Mouse (Mus musculus) kidney, adult 8-10 months (tissue): ENCODE measurements at regions not wholly inside any gene's neighbourhood (a gene's known extent, or its start where the extent isn't known, plus 50 kb on each side); places are given as distances from the start of the nearest gene placed in this dataset.

ENCODE experiments used
- DNase-seq, 2 experiments: peaks; one replicate each; pipeline ENCODE4 v3.0.0; 2022

DNA sequence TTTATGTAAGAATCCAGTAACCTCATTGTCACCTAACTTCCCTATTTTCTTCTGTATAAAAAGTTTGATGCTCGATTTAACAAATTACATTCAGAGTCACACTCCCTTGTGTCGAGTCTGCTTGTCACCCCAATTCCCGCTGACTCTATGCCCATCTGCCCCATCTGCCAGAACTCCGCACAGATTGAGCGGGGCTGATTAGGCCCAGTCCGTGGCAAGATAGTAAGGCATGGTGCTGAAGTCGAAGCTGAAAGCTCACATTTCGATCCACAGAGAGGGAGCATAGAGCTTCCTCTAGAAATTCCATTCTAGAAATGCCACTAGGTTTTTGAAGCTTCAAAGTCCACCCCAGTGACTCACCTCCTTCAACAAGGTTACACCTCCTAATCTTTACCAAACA is 210.7 kb upstream of the Akirin2 start:
- no peak for DNase-seq

DNA sequence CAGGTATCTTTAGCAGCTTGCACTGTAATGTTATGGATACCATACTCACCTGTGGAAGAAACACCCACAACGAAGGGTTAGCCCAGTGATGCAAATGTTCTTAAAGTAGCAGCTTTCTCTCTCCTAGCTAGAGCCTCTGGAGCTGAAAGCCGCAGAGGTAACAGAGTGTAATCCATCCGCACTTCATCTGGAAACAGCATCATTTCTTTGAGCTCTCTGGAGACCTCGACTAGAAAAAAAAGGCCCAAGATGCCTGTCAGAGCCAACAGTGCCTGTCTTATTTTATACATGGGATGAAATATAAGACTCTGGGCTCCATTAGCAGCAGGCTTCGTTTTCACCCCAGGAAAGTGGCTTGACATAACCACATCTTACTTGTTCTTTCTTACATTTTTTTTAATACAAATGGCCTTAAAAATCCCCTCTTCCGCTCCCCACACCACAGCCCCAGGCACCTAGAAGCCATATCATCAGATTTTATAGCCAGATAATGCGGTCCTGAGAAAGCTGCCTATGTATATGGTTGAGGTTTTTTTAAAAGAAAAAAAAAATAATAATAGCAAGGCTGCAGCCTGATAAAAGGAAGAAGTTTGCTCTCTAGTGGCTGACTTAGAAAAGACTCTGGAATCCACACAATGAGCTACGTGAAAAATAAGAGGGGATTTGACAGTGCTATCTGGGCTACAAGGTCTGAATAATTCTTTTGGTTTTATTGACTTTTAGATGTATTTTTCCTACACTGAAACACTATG is 179.3 kb upstream of the Akirin2 start:
- no peak for DNase-seq

DNA sequence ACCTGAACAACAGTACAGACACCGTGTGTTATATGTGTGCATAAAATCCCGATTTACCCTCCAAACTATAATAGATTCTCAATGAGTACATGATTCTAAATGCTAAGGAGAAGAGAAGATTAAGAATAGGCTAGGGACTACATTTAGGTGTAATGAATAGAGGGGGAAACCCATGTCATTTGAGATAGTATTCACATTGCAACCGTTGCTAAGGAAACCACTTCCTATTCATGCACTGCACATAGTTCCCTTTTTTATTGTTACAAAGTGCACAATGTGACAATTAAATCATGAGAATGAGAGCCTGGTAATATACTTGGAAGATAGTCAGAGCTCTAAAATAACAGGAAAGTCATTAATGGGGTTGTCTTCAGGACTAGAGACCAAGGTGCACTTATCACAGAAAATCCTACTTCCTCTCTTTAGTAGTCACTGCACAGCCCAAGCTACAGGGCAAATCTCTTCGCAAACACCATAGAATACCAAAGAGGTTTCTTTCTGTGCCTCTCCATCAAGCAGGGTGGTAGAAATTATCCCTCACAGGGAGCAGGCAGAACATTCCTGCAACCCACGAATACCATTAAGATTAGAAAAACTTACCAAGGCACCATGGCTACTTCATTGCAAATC is 164.3 kb upstream of the Akirin2 start:
- no peak for DNase-seq

DNA sequence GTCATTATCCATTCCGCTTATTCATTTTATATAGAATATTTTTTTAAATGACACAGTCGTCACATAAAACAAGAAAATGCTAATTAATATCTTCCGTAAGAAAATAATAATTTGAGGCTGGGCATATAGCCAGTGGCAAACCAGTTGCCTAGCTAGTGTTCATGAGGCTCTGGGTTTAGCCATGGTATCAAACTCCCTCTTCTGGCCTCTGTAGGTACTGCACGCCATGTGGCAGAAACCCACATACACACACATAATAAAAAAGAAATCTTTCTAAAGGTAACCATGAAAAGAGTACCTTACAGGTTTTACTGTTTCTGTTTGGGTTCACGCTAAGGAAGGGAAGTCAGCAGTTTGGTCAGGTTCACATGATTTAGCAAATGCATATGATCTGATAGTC is 159.2 kb upstream of the Akirin2 start:
- DNase-seq, result no peak

DNA sequence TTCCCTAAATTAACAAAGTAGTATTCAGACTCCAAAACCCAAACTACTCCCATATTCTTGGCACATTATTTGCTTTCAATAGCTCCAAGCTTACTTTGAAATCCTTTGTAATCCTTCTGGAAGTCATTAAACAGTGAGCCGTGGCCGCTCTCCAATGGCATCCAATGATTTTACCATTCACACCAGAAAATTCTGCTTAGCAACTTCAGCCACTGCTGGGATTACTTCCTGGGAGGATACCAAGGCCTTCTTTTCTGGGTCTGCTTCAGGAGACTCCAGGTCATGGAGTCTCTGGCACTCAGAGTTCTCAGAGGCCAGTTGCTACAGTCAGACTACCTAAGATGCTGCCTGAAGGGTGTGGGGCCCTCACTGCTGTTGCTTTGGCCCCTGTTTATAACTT is 147.7 kb upstream of the Akirin2 start:
- no peak for DNase-seq

DNA sequence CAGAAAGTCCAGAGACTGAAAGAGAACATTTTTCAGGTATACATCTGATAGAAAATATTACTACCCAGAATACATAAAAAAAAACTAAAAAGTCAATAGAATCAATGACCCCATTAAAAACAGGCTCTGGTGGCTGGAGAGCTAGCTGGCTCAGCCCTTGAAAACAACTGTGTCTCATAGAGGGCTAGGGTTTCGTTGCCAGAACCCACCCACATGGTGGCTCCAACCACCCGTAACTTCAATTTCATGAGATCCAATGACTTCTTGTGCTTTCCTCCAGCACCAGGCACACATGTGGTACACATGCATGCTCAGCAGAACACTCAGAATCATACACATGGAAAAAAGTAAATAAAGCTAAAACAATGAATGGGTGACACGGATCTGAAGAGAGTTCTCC is 143.6 kb upstream of the Akirin2 start:
- no peak for DNase-seq

DNA sequence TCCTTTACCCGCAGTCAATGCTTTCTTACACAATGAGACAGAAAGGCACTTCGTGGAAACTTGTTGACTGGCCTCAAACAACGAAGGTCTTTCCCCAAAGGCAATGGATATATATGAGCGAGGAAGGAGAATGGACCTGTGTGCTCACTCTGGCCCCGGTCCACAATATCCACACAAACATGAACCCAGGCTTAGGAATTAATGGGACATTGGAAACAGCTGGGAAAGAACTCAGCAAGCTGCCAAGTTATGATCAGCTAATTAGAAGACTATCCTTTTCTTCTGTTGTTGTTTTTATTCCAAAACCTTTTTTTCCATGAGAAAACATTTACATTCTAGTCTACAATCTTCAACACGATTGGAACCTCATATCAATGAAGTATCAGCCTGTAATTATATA is 129.8 kb upstream of the Akirin2 start:
- DNase-seq, result no peak

DNA sequence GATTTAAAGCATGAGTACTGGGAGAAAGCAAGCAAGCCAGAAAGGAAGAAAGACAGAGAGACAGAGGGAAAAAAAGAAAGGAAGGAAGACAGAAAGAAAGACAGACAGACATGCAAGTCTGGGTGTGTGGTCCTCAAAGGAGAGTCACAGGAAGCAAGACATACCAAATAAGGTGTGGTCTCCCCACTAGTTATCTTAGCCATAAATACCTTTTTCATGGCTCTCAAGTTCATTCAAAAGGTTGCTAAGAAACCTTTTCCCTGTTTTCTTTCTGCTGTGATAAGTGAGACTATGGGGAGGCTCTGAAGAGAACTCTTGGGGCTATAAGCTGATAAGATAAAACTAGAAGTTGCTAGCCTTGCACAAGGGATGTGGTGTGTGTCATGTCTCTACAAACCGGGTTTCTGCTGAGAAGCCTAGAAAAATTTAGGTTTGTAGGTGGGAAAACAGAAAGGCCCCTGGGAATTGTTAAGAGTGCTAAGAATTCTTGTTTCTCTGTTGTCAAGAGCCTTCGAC is 126.5 kb upstream of the Akirin2 start:
- no peak for DNase-seq

DNA sequence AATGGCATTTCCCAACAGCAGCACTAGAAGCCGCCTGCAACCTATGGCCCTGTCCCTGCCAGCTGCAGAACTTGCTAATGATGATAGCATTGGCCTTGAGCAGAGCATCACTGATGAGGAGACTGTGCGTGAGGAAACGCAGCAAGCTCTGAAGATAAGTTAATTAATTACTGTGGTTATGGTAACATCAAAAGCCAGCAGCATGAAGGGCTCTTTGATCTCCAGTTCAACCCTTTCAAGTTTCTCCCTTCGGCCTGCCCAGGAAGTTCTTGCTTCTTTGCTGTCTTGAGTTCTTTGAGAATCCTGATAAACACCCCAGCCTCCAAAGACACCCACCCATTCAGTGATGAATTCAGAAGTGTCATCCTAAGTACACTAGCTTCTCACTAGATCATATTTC is 121.7 kb upstream of the Akirin2 start:
- DNase-seq, result no peak

DNA sequence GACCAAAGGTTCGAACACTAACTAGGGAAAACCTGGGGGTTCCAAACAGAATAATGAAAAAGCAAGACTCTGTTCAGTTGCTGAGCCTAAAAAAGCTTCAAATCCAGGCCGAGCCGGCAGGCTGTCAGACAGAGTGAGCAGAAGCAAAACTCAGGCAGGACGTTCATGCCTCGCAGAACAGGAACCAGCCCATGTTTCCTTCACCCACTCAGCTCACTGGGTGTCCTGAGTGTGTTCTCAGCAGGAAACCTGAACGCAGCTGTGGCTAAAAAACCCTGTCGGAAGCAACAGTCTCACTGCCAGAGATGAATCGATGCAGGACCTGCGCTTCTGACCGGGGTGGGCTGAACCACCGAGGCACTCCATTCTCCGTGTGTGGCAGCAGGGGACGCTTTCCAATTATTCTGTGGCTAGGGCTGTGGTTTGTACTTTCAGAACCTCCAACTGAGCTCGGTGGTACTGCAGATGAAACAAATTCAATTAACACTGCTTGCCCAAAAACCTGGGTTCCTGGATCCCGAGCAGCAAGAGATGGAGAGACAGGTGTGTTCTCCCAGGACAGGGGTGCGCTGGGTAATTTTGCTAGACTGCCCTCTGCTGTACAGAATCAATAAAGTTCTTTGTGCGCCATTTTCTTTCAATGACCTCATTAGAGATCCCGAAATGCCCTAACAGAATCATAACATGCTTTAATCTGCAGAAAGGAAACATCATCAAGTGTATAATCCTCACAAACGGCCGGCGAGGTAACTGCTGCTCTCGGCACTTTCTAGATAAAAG is 121.1 kb upstream of the Akirin2 start:
- DNase-seq, result no peak

DNA sequence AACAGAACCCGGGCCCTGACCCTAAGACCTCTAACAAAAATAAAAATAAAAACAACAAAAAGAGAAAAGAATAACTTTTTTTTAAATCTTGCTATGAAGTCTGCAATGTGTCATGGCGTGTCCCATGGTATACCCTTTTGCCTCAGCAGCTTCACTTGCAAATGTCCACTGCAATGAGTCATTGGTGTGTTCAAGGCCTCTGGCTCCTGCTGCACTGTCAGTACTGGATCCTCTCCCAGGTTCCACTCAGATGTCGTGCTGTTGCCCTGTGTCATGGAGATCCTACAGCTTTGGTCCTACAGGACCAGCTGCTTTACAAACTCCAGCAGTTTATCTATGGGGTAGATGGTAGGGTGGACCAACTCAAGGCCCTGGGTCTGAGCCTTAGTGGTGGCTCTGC is 113.4 kb upstream of the Akirin2 start:
- no peak for DNase-seq

DNA sequence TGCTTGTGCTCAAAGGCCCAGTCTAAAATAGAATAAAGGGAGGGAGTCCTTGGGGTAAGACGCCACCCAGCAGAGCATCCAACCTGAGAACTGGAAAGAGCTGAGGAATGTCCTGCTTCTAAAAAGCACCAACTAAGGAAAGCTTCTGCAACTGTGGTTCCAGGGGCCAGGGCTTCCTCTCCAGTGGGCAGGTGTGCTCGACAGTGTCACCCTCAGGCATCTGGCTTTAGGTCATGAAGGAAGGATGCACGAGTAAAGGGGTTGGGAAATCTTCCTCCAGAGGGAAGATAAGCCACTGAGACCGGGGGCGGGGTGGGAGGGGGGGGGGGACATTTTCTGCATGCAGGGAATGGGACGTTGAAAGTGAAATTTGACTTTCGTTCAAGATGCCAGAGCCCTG is 101.2 kb upstream of the Akirin2 start:
- no peak for DNase-seq

DNA sequence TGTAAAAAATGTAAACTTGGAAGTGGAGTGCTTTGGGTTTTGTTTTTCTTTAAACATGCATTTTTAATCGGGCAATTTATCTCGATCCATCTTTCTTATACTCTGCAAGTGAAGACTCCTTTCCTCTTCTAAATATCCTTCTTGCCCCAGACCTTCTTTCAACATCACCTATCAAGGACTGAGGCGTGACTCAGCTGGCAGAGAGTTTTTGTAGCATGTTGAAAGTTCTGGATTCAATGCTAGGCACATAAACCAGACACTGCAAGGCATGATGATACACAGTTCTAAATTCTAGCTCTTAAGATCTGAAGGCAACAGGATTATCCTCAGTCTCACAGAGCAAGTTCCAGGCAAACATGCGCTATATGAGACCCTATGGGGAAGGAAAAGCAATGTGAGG is 88.1 kb upstream of the Akirin2 start:
- no peak for DNase-seq

DNA sequence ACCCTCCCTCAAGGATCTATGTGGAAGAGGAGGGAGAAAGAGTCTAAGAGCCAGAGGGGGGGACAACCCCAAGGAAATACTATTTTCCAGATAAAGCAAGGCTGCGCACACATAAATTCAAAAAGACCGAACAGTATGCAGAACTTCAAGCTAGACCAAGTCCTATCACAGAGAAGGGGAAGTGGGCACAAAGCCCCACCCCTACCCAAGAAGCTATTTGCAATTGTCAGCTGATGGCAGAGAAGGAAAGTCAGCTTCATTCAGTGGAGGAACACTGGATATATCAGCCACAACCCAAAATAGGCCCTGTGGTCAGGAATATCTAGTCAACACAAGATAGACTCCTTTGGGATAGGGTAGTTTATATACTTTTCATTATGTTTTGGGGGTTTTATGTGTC is 84.9 kb upstream of the Akirin2 start:
- no peak for DNase-seq

DNA sequence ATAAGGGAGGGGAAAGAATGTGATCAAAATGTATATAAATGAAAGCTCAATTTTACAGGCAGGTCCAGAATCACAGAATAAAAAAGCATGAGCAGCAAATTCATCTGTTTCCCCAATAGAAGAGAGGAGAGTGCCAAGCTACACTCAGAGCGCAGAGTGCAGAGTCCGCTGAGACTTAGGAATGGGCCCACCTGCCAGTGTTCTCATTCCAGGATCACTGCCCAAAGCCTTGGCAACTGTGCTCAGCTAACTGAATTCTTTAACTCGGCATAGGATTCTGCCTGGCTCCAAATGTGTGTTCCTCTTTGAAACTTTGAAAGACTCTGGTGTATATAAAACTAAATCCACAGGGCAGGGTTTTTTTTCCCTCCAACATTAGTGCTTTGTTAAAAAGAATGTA is 84.4 kb upstream of the Akirin2 start:
- DNase-seq, result peak; percentile 46 to 48

DNA sequence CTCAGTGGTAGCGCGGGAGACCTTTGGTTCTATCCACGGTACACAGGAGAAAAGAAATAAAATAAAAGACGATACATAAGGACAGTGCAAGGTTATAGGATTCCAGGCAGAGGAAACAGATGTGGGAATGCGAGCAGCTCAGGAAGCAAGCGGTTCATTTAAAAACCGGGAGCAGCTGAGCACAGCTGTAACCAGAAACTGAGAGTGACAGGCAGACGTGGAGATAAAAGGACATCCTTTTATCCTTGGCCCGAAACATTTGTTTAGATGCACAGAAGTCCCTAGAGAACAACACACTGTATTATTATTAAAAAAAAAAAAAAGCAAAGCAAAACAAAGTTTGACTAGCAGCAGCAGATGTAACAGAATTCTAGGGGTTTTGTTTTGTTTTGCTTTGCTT is 82.6 kb upstream of the Akirin2 start:
- DNase-seq, result peak in 1 of 2 experiments; percentile 7

DNA sequence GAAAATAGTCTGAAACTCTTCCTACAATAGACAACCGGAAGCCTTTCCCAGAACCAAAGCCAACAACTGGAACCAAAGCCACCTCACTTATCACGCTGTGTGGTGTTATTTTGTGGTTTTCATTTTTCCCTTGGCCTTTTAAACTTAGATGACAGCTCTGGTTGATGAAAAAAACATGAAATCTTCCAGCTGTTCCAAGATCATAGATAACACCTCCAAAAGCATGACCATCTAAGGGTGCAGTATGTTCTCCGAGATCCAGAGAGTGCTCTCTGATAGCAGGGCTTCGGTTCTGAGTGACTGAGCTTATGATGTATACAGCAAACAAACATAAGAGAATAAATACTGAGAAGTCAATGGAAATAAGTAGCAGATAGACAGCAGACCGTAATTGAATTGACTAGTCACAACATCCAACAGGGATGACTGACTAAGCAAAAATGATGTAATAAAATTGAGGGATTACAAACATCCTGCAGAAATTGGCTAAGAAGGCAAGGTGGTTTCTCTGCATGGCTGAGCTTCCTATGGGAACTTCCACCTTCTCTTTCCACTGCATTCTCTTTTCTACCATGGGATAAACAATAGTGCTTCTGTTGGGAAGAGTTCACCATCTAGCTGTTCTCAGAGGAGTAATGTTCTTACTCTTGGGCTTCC is 74.8 kb upstream of the Akirin2 start:
- DNase-seq, result peak in 1 of 2 experiments; percentile 22

DNA sequence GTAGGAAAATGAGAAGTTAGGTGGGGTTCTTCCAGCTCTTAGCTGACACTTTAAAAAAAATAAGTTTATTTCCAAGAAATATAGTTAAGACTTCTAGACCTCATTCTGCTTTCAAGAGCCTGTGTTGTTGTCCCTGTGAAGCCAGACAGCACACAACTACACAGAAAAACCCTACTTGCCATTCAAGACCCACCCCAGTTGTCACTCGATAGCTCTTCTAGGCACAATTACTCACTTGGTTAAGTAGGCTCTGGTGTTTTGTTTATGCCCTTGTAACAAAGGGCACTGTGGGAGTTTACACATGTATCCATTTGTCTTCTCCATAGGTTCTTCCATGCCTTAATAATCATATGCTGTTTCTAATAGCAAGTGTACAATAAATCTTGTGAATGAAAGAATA is 66.5 kb upstream of the Akirin2 start:
- DNase-seq, result no peak

DNA sequence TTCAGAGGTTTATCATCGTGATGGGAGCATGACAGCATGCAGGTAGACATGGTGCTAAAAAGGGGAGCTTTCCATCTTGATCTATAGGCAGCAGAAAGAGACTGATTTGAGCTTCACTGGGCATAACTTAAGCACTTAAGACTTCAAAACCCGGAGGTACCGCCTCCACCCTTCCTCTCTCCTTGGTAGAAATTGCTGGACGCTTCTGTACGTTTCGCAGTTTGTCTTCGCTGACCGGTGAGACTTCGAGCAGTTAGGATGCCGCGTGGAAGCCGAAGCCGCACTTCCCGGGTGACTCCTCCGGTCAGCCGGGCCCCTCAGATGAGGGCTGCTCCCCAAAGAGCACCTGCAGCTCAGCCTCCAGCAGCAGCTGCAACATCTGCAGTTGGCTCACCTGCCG is 65.2 kb upstream of the Akirin2 start:
- DNase-seq, result no peak

DNA sequence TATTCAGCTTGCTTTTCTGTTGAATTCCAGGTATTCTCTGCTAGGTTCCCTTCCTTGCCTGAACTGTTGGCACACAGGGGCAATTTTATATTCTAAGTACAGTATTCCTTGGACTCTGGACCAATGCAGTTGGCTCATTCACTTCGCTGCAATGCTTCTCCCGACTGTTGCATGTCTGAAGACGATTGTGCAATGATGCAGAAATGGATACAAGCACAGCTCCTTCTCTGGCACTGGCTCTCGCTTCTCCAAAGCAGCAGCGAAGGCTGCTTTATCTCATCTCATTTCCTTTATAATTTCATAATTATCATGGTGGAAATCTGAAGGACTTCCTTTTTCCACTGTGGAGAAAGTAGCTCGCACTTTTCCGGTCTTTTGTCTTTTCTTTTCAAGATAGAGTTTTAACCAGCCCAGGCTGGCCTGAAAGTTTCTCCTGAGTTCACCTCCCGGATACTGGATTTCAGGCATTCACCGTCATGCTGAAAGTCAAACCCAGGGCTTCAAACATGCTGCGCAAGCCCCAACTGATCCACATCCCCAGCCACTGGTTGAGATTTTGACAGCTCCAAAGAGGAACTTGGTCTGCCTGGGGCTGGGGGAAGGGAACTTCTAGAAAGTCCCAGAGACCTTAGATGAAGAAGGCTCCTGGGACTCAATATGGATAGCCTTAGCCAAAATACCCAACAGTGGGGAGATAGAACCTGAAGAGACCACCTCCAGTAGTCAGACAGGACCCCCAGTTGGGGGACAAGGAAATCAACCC is 55.6 kb upstream of the Akirin2 start:
- DNase-seq, result peak; percentile 20 to 39

DNA sequence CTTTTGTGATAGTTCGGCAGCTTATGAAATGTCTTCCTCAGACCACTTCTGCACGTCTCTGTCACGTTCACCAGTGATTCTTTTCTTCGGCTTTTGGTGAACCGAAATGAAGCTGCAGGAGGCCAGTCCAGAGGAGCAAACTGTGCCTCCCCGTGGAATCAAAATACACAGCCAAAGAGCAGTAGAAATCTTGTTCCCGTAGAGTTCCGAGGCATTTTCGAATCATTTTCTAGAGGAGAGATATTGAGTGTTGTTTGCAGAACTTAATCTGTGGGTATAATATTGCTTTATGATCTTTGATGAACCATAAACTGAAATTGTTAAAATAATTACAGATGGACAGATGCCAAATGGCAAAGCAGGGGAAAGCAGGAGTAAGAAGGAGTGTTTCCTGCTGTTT is 52.4 kb upstream of the Akirin2 start:
- no peak for DNase-seq

DNA sequence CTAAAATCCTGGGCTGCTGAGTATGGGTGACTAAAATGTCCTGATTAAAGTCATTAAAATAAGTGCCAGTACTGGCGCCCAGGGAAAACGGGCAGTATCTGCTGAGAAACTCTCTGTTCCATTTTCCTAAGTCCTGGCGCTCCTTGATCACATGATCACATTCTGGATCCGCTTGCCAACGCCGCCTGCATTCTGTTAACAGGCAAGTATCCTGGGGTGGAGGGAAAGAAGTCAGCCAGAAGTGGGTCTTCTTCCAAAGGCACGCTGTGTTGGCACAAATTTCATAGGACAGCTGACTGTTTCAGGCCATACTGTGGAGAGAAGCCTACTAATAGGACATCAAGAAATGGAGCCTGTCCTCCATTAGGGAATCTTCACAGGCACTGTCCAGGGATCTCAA is 52.0 kb upstream of the Akirin2 start:
- DNase-seq, result no peak

DNA sequence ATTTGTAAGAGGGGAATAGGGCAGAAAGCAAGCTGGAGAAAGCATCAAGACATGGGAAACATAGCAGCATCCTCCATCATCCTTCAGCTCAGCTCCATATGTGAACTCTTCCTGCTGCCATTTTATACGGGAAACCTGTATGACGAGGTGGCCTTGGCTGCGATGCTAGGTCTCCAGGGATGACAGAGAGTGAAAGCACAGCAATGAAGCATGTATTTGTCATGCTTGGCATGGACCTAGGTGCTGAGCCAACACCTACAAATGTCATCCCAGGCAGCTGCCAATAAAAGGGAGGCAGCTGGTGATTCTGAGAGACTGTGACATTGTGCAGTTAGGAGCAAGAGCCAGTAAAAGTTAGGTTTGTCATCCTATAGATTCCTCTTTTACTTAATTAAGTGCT is 51.0 kb upstream of the Akirin2 start:
- no peak for DNase-seq
